In genomic region chr13:62181835-62182755, GRCm38 (mm10) we compare ENCODE assay signal across 1 mouse cellular context. TPM values are rescaled to one million over a fixed set of nuclear protein-coding genes. Genes with fewer than 3 reads are reported as not detected.
"Had no signal": no experiment of that assay in that cellular context is flagged by ENCODE, and none has a peak within 500 bp of the region (broad histone marks: within the 10 kb centered on the region; RNA-seq: fewer than 3 reads in every experiment).

No protein-coding gene starts in this region.

RNA-seq across cellular contexts. Expression of gene Zfp808, which starts 52.4 kb away (rescaled TPM):
- polyA plus RNA-seq: small intestine, adult 2 months had no signal
